Mouse (Mus musculus): Measurements from ENCODE around the gene Timmdc1. TPM values are rescaled to one million over a fixed set of nuclear protein-coding genes. Genes with fewer than 3 reads are reported as not detected.
"Not testable (repeated sequence)": the region's sequence is repeated elsewhere in the genome, so short reads cannot be mapped to it uniquely, and the experiment has no call there.

Gene Timmdc1
- polyA plus RNA-seq, 1 experiment from 2014 or later = 29.2 TPM

DNA sequence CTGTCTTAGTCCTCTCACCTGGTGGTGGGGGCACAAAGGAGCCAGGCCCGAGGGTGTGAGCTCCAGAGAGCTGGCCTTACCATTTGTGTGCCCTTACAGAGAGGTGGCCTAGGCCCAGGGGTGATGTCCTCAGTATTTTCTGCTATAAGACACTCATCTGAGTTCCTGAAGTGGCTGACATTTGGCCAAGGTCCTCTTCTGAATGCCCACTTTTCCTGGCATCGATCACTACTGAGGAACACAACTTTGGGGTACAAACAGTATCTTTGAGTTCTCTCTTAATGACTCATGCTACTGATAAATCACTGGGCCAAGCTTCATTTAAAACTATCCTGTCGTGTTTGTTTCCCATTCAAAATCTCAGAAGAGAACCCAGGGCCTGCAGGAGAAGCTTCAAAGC lies 29.9 kb downstream of the Timmdc1 start:
- Histone ChIP-seq H3K9me3 (no peaks in the 10 kb centered on the region), H3K27ac (no peak overlapping the region), H3K36me3 (peaks cover 9% of the 10 kb centered on the region; the same call in 1 of the 2 replicates), H3K9ac (no peak overlapping the region), H3K4me2 (replicated peaks) (no peak overlapping the region), H3K4me3 (no peak overlapping the region), H3K27me3 (no peaks in the 10 kb centered on the region), H3K4me1 (no peaks in the 10 kb centered on the region)
- ATAC-seq (ENCODE audit: insufficient number of reproducible peaks, insufficient read depth, low FRiP score, low TSS enrichment) = no peak
- 84% methylated on average over 3 of the region's 3 CpGs for WGBS

DNA sequence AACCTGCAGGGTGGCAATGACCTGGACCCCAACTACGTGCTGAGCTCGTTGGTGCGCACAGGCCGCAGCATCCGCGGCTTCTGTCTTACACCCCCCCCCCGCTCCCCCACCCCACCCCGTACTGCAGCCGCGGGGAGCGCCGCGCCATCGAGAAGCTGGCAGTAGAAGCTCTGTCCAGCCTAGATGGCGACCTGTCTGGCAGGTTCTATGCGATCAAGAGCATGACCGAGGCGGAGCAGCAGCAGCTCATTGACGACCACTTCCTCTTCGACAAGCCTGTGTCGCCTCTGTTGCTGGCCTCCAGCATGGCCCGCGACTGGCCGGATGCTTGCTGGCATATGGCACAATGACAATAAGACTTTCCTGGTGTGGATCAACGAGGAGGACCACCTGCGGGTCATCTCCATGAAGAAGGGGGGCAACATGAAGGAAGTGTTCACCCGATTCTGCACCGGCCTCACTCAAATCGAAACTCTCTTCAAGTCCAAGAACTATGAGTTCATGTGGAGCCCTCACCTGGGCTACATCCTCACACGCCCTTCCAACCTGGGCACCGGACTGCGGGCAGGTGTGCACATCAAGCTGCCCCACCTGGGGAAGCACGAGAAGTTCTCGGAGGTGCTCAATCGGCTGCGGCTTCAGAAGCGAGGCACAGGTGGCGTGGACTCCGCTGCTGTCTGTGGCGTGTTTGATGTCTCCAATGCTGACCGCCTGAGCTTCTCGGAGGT lies 38.7 kb downstream of the Timmdc1 start:
- H3K4me3 ChIP-seq = peak overlapping the region; percentile 33
- 0 out of 2 replicates have a peak, but pooled peaks have one; percentile 22 for ATAC-seq (ENCODE audit: insufficient number of reproducible peaks, insufficient read depth, low FRiP score, low TSS enrichment)

DNA sequence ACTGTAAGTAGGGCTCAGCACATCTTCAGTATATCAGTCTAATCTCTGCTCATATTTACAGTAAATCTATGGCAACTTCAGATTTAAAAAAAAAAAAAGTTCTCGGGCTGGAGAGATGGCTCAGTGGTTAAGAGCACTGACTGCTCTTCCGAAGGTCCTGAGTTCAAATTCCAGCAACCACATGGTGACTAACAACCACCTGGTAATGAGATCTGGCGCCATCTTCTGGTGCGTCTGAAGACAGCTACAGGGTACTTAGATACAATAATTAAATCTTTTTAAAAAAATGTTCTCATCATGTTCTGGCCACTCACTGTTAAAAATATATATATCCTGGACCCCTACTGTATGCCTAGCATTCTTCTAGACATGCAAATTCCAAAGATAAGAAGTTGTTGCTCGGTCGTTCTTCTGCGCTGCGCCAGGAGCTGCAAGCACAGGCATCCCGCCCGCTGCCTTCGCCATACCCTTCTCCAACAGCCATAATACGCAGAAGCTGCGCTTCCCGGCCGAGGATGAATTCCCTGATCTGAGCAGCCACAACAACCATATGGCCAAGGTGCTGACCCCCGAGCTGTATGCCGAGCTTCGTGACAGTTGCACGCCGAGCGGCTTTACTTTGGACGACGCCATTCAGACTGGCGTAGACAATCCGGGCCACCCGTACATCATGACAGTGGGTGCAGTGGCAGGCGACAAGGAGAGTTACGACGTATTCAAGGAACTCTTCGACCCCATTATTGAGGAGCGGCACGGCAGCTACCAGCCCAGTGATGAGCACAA lies 39.5 kb downstream of the Timmdc1 start:
- H3K4me3 ChIP-seq = peak overlapping the region; percentile 33
- peak overlapping the region; percentile 55 for H3K4me2 ChIP-seq (replicated peaks)
- 0 out of 2 replicates have a peak overlapping the region, but pooled peaks have one; percentile 19 for H3K9ac ChIP-seq
- H3K27me3 ChIP-seq = peaks cover 27% of the 10 kb centered on the region
- no peaks in the 10 kb centered on the region for H3K9me3 ChIP-seq
- H3K4me1 ChIP-seq = peaks cover 6% of the 10 kb centered on the region; the same call in 1 of the 2 replicates
- H3K27ac ChIP-seq = no peak overlapping the region
- WGBS = 25% methylated on average over 32 of the region's 32 CpGs
- H3K36me3 ChIP-seq = no peaks in the 10 kb centered on the region
- ATAC-seq (ENCODE audit: insufficient number of reproducible peaks, insufficient read depth, low FRiP score, low TSS enrichment) = 0 out of 2 replicates have a peak, but pooled peaks have one; percentile 41

More for the DNA sequence above, 38.7 kb downstream of the Timmdc1 start:
- Histone ChIP-seq H3K4me2 (replicated peaks) (peak overlapping the region; percentile 55), H3K9me3 (no peaks in the 10 kb centered on the region), H3K4me1 (peaks cover 6% of the 10 kb centered on the region; the same call in 1 of the 2 replicates), H3K27me3 (peaks cover 27% of the 10 kb centered on the region), H3K9ac (0 out of 2 replicates have a peak overlapping the region, but pooled peaks have one; percentile 19), H3K36me3 (no peaks in the 10 kb centered on the region), H3K27ac (no peak overlapping the region)
- 40% methylated on average over 41 of the region's 42 CpGs for WGBS

DNA sequence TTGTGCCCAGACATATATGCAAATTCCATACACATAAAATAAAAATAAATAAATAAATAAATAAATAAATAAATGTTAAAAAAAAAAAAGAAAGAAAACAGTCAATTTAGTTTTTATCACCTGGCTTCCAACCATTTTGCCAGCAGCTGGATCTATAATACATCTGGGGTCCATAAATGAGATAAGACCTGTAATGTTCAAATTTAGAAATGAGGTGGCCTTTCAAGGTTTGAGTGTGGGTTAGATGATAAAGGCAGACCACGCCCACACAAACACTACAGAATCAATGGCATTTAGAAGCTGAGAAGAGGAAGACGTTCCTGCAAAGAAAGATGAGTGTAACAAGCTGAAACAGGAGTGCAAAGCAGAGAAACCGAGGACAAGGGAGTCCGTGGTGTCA lies 41.1 kb downstream of the Timmdc1 start:
- peaks cover 27% of the 10 kb centered on the region for H3K27me3 ChIP-seq
- H3K27ac ChIP-seq = no peak overlapping the region
- H3K9ac ChIP-seq = no peak overlapping the region
- no peak for ATAC-seq (ENCODE audit: insufficient number of reproducible peaks, insufficient read depth, low FRiP score, low TSS enrichment)
- no peak overlapping the region for H3K4me2 ChIP-seq (replicated peaks)
- H3K4me1 ChIP-seq = peaks cover 6% of the 10 kb centered on the region; the same call in 1 of the 2 replicates
- H3K36me3 ChIP-seq = no peaks in the 10 kb centered on the region
- no peak overlapping the region for H3K4me3 ChIP-seq
- 75% methylated on average over 4 of the region's 4 CpGs for WGBS
- no peaks in the 10 kb centered on the region for H3K9me3 ChIP-seq

DNA sequence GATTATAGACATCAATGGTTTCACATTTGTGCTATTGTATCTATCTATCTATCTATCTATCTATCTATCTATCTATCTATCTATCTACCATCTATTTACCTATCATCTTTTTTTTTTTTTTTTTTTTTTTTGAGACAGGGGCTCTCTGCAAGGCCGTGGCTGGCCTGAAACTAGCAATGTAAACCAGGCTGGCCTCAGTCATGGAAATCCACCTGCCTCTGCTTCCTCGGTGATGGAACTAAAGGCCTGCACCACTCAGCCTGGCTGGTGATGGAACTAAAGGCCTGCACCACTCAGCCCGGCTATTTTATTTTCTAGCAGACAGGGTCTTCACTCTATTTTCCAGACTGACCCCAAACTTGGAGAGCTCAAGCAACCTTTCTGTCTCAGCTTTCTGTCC lies 44.2 kb downstream of the Timmdc1 start:
- Histone ChIP-seq H3K9me3 (no peaks in the 10 kb centered on the region), H3K4me3 (no peak overlapping the region), H3K9ac (no peak overlapping the region), H3K27ac (no peak overlapping the region), H3K4me2 (replicated peaks) (no peak overlapping the region), H3K27me3 (peaks cover 17% of the 10 kb centered on the region), H3K4me1 (peaks cover 3% of the 10 kb centered on the region; the same call in 1 of the 2 replicates), H3K36me3 (no peaks in the 10 kb centered on the region)
- no peak for ATAC-seq (ENCODE audit: insufficient number of reproducible peaks, insufficient read depth, low FRiP score, low TSS enrichment)
- WGBS = 90% methylated on average over 3 of the region's 3 CpGs

DNA sequence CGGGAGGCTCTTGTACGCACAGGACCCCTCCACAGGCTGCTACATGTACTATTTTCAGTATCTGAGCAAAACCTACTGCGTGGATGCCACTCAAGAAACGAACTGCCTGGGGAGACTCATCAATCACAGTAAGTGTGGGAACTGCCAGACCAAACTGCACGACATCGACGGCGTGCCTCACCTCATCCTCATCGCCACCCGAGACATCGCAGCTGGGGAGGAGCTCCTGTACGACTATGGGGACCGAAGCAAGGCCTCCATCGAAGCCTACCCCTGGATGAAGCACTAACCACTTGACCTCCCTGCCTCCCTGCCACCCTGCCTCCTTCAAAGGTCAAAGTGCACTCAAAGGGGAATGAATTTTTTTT lies 45.2 kb downstream of the Timmdc1 start:
- 54% methylated on average over 14 of the region's 14 CpGs for WGBS
- not testable (repeated sequence) for H3K27me3 ChIP-seq; H3K4me1 ChIP-seq; H3K36me3 ChIP-seq; H3K9me3 ChIP-seq; ATAC-seq (ENCODE audit: insufficient number of reproducible peaks, insufficient read depth, low FRiP score, low TSS enrichment)
- Histone ChIP-seq H3K4me2 (replicated peaks) (peak overlapping the region; percentile 67), H3K9ac (0 out of 2 replicates have a peak overlapping the region, but pooled peaks have one; percentile 44), H3K27ac (peak overlapping the region; percentile 20; the same call in 1 of the 2 replicates), H3K4me3 (peak overlapping the region; percentile 35)

DNA sequence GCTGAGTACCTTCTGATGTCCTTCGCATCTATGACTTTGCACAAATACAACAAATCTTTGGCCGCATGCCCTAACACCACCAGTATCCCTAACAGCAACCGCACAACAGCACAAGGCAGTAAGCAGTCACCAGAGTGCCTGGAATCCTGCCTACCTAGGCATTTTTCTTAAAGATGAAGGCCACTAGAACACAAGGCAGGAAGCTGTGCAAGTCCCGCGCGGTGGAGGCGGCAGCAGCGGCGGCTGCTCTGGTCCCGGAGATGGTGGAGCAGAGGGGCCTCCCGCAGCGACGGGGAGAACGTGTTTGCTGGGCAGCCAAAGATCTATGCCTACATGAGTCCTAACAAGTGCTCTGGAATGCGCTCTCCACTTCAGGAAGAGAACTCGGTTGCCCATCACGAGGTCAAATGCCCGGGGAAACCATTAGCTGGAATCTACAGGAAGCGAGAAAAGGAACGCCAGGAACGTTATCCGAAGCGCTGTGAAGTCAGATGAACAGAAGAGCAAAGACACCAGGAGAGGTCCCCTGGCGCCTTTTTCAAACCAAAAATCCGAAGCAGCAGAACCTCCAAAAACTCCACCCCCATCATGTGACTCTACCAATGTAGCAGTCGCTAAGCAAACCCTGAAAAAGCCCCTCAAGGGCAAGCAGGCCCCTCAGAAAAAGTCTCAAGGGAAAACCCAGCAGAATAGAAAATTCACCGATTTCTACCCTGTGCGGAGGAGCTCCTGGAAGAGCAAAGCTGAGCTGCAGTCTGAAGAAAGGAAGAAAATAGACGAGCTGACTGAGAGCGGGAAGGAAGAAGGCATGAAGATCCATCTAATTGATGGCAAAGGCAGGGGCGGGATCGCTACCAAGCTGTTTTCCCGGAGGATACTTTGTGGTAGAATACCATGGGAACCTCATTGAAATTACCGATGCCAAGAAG lies 45.9 kb downstream of the Timmdc1 start:
- Histone ChIP-seq H3K27ac (peak overlapping the region; percentile 20; the same call in 1 of the 2 replicates), H3K4me1 (no peaks in the 10 kb centered on the region; the same call in 1 of the 2 replicates)

DNA sequence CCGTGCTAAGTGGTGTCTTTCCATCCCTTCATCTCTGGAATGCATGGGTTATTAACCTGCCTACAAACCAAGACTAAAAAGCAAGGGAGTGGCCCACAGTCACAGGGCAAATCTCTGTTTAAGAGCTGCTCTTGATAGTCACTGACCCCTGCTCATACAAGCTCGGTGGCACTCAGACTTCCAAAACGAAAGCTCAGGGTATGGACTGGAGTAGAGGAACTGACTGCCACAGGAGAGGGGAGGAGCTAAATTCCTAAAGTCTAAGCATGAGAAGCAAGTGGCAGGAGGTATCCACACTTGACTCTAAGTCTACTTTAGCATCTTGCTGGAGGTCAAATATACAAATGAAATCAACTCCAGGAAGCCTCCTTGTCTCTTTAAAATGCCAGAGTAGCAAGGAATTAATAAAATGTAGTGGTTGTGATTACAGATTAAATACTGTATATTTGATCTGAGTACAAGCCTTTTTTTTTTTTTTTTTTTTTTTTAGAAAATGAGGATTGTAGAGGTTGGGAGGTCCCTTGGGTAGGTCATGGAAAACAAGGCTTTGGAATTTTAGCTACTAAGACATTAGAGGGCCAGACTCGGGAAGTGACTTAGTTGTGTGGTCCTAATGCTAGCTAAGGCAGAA lies 46.7 kb downstream of the Timmdc1 start:
- Histone ChIP-seq H3K4me1 (no peaks in the 10 kb centered on the region; the same call in 1 of the 2 replicates), H3K9me3 (no peaks in the 10 kb centered on the region), H3K9ac (peak overlapping the region; percentile 44; the same call in 1 of the 2 replicates), H3K27ac (no peak overlapping the region), H3K4me3 (peak overlapping the region; percentile 35; the same call in 1 of the 2 replicates), H3K27me3 (no peaks in the 10 kb centered on the region), H3K4me2 (replicated peaks) (peak overlapping the region; percentile 67), H3K36me3 (no peaks in the 10 kb centered on the region)
- 41% methylated on average over 4 of the region's 4 CpGs for WGBS
- ATAC-seq (ENCODE audit: insufficient number of reproducible peaks, insufficient read depth, low FRiP score, low TSS enrichment) = no peak

More for the DNA sequence above, 45.9 kb downstream of the Timmdc1 start:
- 10% methylated on average over 34 of the region's 34 CpGs for whole genome bisulfite sequencing
- H3K4me2 ChIP-seq (replicated peaks) = peak overlapping the region; percentile 67
- 0 out of 2 replicates have a peak, but pooled peaks cover under 1% of the 10 kb centered on the region for H3K27me3 ChIP-seq
- H3K9ac ChIP-seq = peak overlapping the region; percentile 44; the same call in 1 of the 2 replicates
- no peaks in the 10 kb centered on the region for H3K36me3 ChIP-seq
- no peaks in the 10 kb centered on the region for H3K9me3 ChIP-seq
- ATAC-seq (ENCODE audit: insufficient number of reproducible peaks, insufficient read depth, low FRiP score, low TSS enrichment) = 0 out of 2 replicates have a peak, but pooled peaks have one; percentile 10
- H3K4me3 ChIP-seq = peak overlapping the region; percentile 35

DNA sequence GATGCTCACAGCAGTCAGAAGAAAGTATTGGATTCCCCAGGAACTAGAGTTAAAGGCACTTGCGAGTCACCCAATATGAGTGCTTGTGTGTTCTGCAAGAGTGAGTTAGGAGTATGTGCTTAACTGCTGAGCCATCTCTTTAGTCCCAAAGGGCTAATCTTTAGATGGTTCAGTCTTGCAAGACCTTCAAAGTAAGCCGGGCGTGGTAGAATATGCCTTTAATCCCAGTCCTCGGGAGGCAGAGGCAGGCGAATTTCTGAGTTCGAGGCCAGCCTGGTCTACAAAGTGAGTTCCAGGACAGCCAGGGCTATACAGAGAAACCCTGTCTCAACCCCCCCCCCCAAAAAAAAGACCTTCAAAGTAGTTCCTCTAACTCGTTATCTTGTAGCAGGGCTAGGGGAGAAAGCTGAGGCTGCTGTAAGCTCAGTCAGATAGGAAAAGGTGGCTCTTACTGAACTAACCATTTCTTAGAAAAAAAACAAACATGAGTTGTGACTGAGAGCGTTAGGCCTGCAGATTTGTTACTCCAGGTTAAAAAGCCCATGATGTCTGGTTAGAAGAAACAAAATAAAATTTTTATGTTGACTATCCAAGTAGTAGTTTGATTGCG lies 47.7 kb downstream of the Timmdc1 start:
- 83% methylated on average over 9 of the region's 9 CpGs for WGBS
- no peaks in the 10 kb centered on the region for H3K9me3 ChIP-seq

DNA sequence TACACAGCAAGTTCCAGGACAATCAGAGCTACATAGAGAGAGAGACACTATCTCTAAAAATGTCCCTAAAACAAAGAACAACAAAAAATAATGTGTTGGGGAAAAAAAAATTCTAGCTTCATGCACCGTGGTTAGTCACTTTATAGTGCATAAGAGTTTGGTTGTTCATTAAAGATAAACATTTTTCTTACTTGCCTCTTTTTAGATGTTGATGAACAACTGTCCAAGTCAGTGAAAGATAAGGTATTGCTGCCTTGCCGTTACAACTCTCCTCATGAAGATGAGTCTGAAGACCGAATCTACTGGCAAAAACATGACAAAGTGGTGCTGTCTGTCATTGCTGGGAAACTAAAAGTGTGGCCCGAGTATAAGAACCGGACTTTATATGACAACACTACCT lies 48.8 kb downstream of the Timmdc1 start:
- no peak overlapping the region for H3K4me2 ChIP-seq (replicated peaks)
- WGBS = 93% methylated on average over 5 of the region's 5 CpGs
- no peak overlapping the region for H3K4me3 ChIP-seq
- H3K9ac ChIP-seq = no peak overlapping the region
- no peaks in the 10 kb centered on the region for H3K27me3 ChIP-seq
- no peak overlapping the region for H3K27ac ChIP-seq
- no peaks in the 10 kb centered on the region for H3K9me3 ChIP-seq
- H3K4me1 ChIP-seq = no peaks in the 10 kb centered on the region; the same call in 1 of the 2 replicates
- no peak for ATAC-seq (ENCODE audit: insufficient number of reproducible peaks, insufficient read depth, low FRiP score, low TSS enrichment)
- H3K36me3 ChIP-seq = no peaks in the 10 kb centered on the region

More for the DNA sequence above, 47.7 kb downstream of the Timmdc1 start:
- no peak overlapping the region for H3K9ac ChIP-seq
- H3K36me3 ChIP-seq = no peaks in the 10 kb centered on the region
- no peak overlapping the region for H3K4me3 ChIP-seq
- no peaks in the 10 kb centered on the region for H3K27me3 ChIP-seq
- H3K4me2 ChIP-seq (replicated peaks) = no peak overlapping the region
- no peak overlapping the region for H3K27ac ChIP-seq
- no peak for ATAC-seq (ENCODE audit: insufficient number of reproducible peaks, insufficient read depth, low FRiP score, low TSS enrichment)
- no peaks in the 10 kb centered on the region; the same call in 1 of the 2 replicates for H3K4me1 ChIP-seq

Data from embryonic facial prominence, embryonic 12.5 days (tissue).